In the genomic region with DNA sequence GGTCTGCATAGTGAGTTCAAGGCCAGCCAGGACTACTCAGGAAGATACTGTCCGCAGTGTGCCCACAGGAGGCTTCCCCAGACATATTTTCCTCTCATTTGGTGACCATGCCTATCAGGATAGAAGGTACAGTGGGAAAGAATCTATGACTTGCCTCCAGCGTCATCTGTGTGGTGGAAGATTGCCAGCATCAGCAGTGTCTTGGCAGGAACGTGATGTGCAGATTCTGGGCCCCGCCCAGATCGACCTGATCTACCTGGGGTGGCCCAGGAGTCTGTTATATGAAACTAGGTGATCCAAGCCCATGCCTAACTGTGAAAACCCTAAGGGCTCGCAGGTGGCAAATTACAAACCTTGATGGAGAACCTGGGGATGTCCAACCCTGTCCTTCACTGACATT, we compare ENCODE assay signal across 9 mouse cellular contexts.
"Had no signal": no experiment of that assay in that cellular context is flagged by ENCODE, and none has a peak within 500 bp of the region (broad histone marks: within the 10 kb centered on the region; RNA-seq: fewer than 3 reads in every experiment).

No protein-coding gene starts in this region.

- H3K27ac ChIP-seq: kidney, postnatal 0 days; limb, embryonic 13.5 days; liver, embryonic 14.5 days; midbrain, embryonic 12.5 days had no signal

- H3K4me3 ChIP-seq: limb, embryonic 13.5 days; midbrain, embryonic 12.5 days had no signal

- DNase-seq: kidney, adult 9 months; lung, adult 18-20 months; spleen, adult 18-20 months; thymus, adult 18-20 months; thymus, postnatal 14 days had no signal
